Mouse (Mus musculus) lung, embryonic 16.5 days (tissue): ENCODE measurements at regions not wholly inside any gene's neighbourhood (a gene's known extent, or its start where the extent isn't known, plus 50 kb on each side); places are given as distances from the start of the nearest gene placed in this dataset.

Source experiments
- ATAC-seq: fragments of 200-750 bp; cut with Nextera tagmentation; 2 replicates; pipeline ENCODE4 v1.8.0; 2017; ENCODE audit warnings: low read depth, mild to moderate bottlenecking, moderate library complexity
- H3K27ac ChIP-seq: fragments of 300-500 bp; sonication (generic); 2 replicates; pipeline ENCODE4 v1.5.1; 2014; ENCODE audit warnings: mild to moderate bottlenecking, control low read depth, low read length
- H3K27me3 ChIP-seq: fragments of 300-500 bp; sonication (generic); 2 replicates; pipeline ENCODE4 v1.6.1; 2014; ENCODE audit warnings: low read depth, low read length, mixed read lengths; ENCODE audit not compliant: control insufficient read depth, insufficient read depth
- H3K36me3 ChIP-seq: fragments of 300-500 bp; sonication (generic); 2 replicates; pipeline ENCODE4 v1.6.1; 2014; ENCODE audit warnings: low read length; ENCODE audit not compliant: control insufficient read depth, insufficient read depth
- H3K4me1 ChIP-seq: fragments of 300-500 bp; sonication (generic); replicated peaks from 2 replicates; pipeline ENCODE4 v1.6.1; 2014; ENCODE audit warnings: low read length, mixed read lengths; ENCODE audit not compliant: control insufficient read depth, insufficient read depth
- H3K4me2 ChIP-seq: fragments of 300-500 bp; sonication (generic); 2 replicates; pipeline ENCODE4 v1.6.1; 2014; ENCODE audit warnings: low read depth, low read length, control low read depth
- H3K4me3 ChIP-seq: fragments of 300-500 bp; sonication (generic); 2 replicates; pipeline ENCODE4 v1.5.1; 2014; ENCODE audit warnings: mild to moderate bottlenecking, low read length, control low read depth
- H3K9ac ChIP-seq: fragments of 300-500 bp; sonication (generic); 2 replicates; pipeline ENCODE4 v1.6.1; 2014; ENCODE audit warnings: low read length, control low read depth
- H3K9me3 ChIP-seq: fragments of 300-500 bp; sonication (generic); 2 replicates; pipeline ENCODE4 v1.6.1; 2016; ENCODE audit warnings: low read length; ENCODE audit not compliant: control insufficient read depth
- WGBS: fragments of 180-500 bp; shearing (Covaris S2); extraction: QIAGEN DNeasy Blood & Tissue Kit; methylation state at CpG from one replicate; pipeline ENCODE4 v1.1.7; 2014; 5-methylcytosine and 5-hydroxymethylcytosine counted together

DNA sequence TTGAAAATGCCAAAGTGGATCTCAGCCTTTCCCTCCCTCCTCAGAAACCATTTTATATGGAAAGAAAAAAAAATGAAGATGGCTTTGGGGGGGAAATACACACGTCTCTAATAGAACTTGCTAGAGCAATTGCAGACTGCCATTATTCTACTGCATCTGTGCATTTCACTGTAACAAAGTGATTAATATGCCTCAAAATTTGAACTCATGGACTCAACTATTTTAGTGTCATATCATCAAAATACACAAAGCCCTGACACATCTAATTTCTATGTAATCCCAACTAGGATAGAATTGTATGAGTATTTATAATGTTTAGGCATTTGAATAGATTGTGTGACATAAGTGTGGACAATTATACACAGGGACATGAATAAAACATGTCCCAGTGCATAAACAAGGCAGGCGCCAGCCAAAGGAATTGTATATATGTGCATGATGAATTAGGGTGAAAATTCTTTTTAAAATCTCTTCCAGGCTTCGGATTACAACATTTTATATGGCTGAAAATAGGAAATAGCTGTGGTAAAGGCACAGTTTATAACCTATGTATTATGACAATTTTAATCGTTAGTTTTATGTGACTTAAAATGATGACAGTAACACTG is 115.4 kb upstream of the Fam92a start:
- Histone ChIP-seq H3K27ac (no peak overlapping the region), H3K4me3 (no peak overlapping the region), H3K9ac (no peak overlapping the region), H3K9me3 (no peaks in the 10 kb centered on the region; the same call in 1 of the 2 replicates), H3K4me1 (no peaks in the 10 kb centered on the region), H3K4me2 (no peak overlapping the region), H3K27me3 (no peaks in the 10 kb centered on the region), H3K36me3 (no peaks in the 10 kb centered on the region)
- ATAC-seq, result 0 out of 2 replicates have a peak, but pooled peaks have one; percentile 41
- 38% methylated on average over 4 of the region's 4 CpGs for WGBS

GRCm38 (mm10) chr4:12286391-12286790 is 114.6 kb upstream of the Fam92a start:
- Histone ChIP-seq H3K4me1 (no peaks in the 10 kb centered on the region), H3K36me3 (no peaks in the 10 kb centered on the region)
- ATAC-seq, result no peak

GRCm38 (mm10) chr4:12285983-12286382 is 114.2 kb upstream of the Fam92a start:
- Histone ChIP-seq H3K27ac (no peak overlapping the region), H3K4me2 (no peak overlapping the region), H3K4me3 (no peak overlapping the region), H3K9me3 (no peaks in the 10 kb centered on the region; the same call in 1 of the 2 replicates), H3K9ac (no peak overlapping the region), H3K27me3 (no peaks in the 10 kb centered on the region), H3K36me3 (no peaks in the 10 kb centered on the region), H3K4me1 (no peaks in the 10 kb centered on the region)
- no peak for ATAC-seq

More at GRCm38 (mm10) chr4:12286391-12286790, 114.6 kb upstream of the Fam92a start:
- Histone ChIP-seq H3K4me2 (no peak overlapping the region), H3K27me3 (no peaks in the 10 kb centered on the region), H3K27ac (no peak overlapping the region), H3K9ac (no peak overlapping the region), H3K9me3 (no peaks in the 10 kb centered on the region; the same call in 1 of the 2 replicates), H3K4me3 (no peak overlapping the region)
- 81% methylated on average over 1 of the region's 1 CpGs for WGBS

GRCm38 (mm10) chr4:12277949-12278348 is 106.1 kb upstream of the Fam92a start:
- no peaks in the 10 kb centered on the region for H3K9me3 ChIP-seq
- ATAC-seq, result peak; percentile 94
- no peak overlapping the region for H3K4me3 ChIP-seq
- 0 out of 2 replicates have a peak, but pooled peaks cover 2% of the 10 kb centered on the region for H3K4me1 ChIP-seq
- H3K27ac ChIP-seq, result no peak overlapping the region
- H3K4me2 ChIP-seq, result no peak overlapping the region
- no peaks in the 10 kb centered on the region for H3K27me3 ChIP-seq
- H3K9ac ChIP-seq, result no peak overlapping the region
- H3K36me3 ChIP-seq, result no peaks in the 10 kb centered on the region
- WGBS, result 61% methylated on average over 3 of the region's 3 CpGs

DNA sequence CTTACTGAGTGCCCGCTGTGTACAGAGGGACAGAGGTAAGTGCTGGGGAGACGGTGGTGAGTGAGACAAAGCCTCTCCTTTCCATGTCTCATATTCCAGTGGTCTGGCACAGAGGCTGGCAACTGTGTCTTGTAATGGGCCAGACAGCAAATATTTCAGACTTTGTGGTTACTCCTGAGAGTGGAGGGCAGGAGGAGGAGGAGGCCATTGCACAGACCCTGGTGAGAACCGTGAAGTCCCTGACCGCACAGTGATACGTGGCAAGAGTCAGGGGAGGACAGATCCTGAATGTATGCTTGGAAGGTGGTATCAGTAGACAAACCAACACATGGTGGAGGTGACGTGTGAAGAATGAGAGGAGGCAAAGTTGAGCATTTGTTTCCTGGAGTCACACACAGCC is 101.6 kb upstream of the Fam92a start:
- H3K9ac ChIP-seq, result no peak overlapping the region
- no peaks in the 10 kb centered on the region for H3K9me3 ChIP-seq
- H3K4me3 ChIP-seq, result no peak overlapping the region
- no peak overlapping the region for H3K27ac ChIP-seq
- 66% methylated on average over 6 of the region's 6 CpGs for WGBS
- H3K4me2 ChIP-seq, result no peak overlapping the region
- H3K4me1 ChIP-seq, result 0 out of 2 replicates have a peak, but pooled peaks cover 2% of the 10 kb centered on the region
- no peaks in the 10 kb centered on the region for H3K27me3 ChIP-seq
- no peak for ATAC-seq
- no peaks in the 10 kb centered on the region for H3K36me3 ChIP-seq

DNA sequence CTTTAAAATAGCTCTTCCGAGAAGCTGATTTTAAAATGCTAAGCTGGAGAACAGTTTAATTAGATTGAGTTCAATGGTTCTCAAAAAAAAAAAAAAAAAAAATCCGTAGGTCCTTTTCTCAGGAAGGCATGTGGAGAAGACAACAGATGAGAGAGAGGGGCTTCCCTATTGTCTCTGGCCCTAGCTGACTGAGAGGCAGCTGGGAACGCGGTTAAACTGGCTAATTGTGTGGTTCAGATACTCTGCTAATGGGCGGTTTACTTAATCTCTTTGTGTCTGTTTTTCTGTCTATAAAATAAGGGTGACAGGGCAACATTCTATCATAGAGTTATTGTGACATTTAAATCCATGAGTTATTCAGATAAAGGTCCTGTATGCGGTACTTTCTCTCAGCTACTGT is 101.1 kb upstream of the Fam92a start:
- Histone ChIP-seq H3K4me1 (0 out of 2 replicates have a peak, but pooled peaks cover 2% of the 10 kb centered on the region), H3K27ac (no peak overlapping the region), H3K4me2 (no peak overlapping the region), H3K9me3 (no peaks in the 10 kb centered on the region), H3K27me3 (no peaks in the 10 kb centered on the region), H3K36me3 (no peaks in the 10 kb centered on the region), H3K9ac (no peak overlapping the region), H3K4me3 (no peak overlapping the region)
- no peak for ATAC-seq
- 69% methylated on average over 6 of the region's 6 CpGs for WGBS

GRCm38 (mm10) chr4:12272378-12272777 is 100.6 kb upstream of the Fam92a start:
- WGBS, result 79% methylated on average over 6 of the region's 6 CpGs
- ATAC-seq, result no peak

DNA sequence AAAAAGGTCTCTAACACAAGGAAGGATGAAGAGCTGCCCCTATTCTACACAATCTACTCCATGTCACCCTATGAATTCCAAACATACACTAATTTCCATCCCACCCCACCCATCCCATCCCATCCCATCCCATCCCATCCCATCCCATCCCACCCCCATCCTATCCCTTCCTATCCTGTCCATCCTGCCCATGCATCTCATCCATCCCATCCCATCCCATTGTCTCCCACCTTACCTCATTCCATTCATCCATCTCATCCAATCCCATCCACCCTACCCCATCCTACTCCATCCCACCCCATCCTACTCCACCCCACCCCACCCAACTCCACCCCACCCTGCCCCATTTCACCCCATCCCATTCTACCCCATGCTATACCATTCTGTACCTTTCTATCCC is 91.9 kb upstream of the Fam92a start:
- no peak for ATAC-seq

More at GRCm38 (mm10) chr4:12272378-12272777, 100.6 kb upstream of the Fam92a start:
- Histone ChIP-seq H3K27ac (no peak overlapping the region), H3K4me2 (no peak overlapping the region), H3K9me3 (no peaks in the 10 kb centered on the region), H3K4me3 (no peak overlapping the region), H3K4me1 (no peaks in the 10 kb centered on the region), H3K36me3 (no peaks in the 10 kb centered on the region), H3K27me3 (no peaks in the 10 kb centered on the region), H3K9ac (no peak overlapping the region)

DNA sequence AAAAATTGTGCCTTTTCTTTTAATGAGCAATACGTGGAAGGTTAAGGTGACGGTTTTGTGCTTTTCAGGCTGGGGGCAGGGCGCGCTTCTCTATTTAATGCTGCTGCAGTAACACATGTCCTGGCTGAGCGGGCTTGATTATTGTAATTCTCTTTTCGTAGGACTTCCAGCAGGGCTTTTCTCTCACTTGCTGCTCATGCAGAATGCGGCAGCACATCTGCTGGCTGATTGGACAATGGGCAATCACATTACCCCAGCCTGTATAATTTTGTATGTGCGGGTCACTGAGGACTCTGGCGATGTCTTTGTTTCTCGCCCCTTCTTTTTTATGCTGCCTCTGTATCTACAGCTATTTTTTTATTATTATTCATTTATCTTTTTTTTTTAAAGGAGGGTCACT is 91.4 kb upstream of the Fam92a start:
- Histone ChIP-seq H3K27me3 (no peaks in the 10 kb centered on the region), H3K36me3 (no peaks in the 10 kb centered on the region), H3K27ac (no peak overlapping the region), H3K4me2 (no peak overlapping the region), H3K9ac (no peak overlapping the region), H3K9me3 (no peaks in the 10 kb centered on the region), H3K4me1 (no peaks in the 10 kb centered on the region), H3K4me3 (no peak overlapping the region)
- WGBS, result 90% methylated on average over 10 of the region's 10 CpGs
- no peak for ATAC-seq

More for the DNA sequence above, 91.9 kb upstream of the Fam92a start:
- Histone ChIP-seq H3K36me3 (no peaks in the 10 kb centered on the region), H3K4me2 (no peak overlapping the region), H3K4me1 (no peaks in the 10 kb centered on the region), H3K9ac (no peak overlapping the region), H3K27me3 (no peaks in the 10 kb centered on the region), H3K4me3 (no peak overlapping the region), H3K9me3 (no peaks in the 10 kb centered on the region), H3K27ac (no peak overlapping the region)

GRCm38 (mm10) chr4:12247994-12248393 is 76.2 kb upstream of the Fam92a start:
- H3K9me3 ChIP-seq, result no peaks in the 10 kb centered on the region
- no peak overlapping the region for H3K9ac ChIP-seq
- H3K36me3 ChIP-seq, result no peaks in the 10 kb centered on the region
- H3K4me2 ChIP-seq, result no peak overlapping the region
- H3K4me1 ChIP-seq, result no peaks in the 10 kb centered on the region
- H3K27ac ChIP-seq, result no peak overlapping the region
- no peak for ATAC-seq
- no peaks in the 10 kb centered on the region for H3K27me3 ChIP-seq
- no peak overlapping the region for H3K4me3 ChIP-seq
